Mouse (Mus musculus): ENCODE measurements at regions not wholly inside any gene's neighbourhood (a gene's known extent, or its start where the extent isn't known, plus 50 kb on each side); places are given as distances from the start of the nearest gene placed in this dataset.

DNA sequence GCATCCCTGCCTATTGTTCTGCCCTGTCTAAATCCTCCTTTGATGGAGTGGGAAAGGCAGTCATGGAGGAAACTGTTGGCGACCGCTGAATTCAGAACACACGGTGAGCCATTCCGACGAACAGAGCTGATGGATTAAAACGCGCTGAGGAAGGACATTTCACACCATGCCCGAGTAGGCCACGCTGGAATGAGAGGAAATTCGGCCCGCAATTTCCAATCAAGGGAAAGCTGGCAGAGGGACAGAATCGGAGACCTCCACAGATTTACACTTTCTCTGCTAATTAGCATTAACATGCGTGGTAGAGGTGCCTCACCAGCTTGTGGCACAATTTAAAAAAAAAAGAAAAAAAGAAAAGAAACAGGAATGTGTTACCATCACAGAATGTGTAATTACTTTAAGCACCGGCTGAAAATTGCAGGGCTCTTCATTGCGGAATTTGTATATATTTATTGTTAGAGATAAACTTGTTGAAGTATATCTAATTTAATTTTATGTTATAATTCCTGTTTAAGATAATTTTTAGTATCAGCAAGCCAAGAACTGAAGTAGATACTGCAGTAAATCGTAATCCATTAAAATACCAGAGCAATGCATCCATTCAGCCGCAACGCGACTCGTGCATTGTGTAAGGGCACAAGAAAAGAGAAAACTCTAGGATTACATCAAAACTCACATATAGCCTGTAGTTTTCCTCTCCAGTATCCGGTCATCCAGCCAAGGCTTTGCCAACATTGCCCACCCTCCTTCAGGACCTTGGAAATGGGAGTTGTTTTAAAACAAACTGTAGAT, 2249.4 kb upstream of the Gm7489 start:
- Histone ChIP-seq H3K4me3 (replicated peaks; ENCODE audit: extremely low read depth, low read depth, low read length) (no peak overlapping the region), H3K4me1 (ENCODE audit: control insufficient read depth, insufficient read depth, low read length) (no peaks in the 10 kb centered on the region)
- TF ChIP-seq CTCF (IDR thresholded peaks at IDR 0.05; ENCODE audit: insufficient read depth, low read length) (no peak), POLR2A (IDR thresholded peaks at IDR 0.05; ENCODE audit: borderline replicate concordance, extremely low read depth, low read depth, low read length) (no peak)
- 48% methylated on average over 21 of the region's 21 CpGs for WGBS
- no peak for DNase-seq

DNA sequence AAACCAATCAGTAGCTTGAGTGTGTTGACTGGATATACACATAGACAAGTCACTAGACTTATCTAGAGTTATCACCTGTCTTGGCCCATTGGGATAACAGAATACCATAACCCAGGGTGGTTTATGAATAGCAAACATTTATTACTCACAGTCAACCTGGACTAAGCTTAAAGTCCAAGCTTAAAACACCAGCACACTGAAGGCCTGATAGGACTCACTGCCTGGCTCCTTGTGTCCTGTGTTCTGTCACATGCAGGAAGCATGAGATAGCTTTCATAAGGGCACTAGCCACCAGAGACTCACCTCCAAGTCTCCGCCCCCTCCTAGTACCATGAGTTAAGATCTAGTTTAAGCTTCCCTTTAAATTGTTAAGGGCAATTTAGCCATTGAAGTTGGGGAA, 2247.1 kb upstream of the Gm7489 start:
- 100% methylated on average over 1 of the region's 1 CpGs for WGBS
- no peak for DNase-seq
- TF ChIP-seq POLR2A (IDR thresholded peaks at IDR 0.05; ENCODE audit: borderline replicate concordance, extremely low read depth, low read depth, low read length) (no peak), CTCF (IDR thresholded peaks at IDR 0.05; ENCODE audit: insufficient read depth, low read length) (no peak)
- H3K4me1 ChIP-seq (ENCODE audit: control insufficient read depth, insufficient read depth, low read length), result no peaks in the 10 kb centered on the region
- no peak overlapping the region for H3K4me3 ChIP-seq (replicated peaks; ENCODE audit: extremely low read depth, low read depth, low read length)

DNA sequence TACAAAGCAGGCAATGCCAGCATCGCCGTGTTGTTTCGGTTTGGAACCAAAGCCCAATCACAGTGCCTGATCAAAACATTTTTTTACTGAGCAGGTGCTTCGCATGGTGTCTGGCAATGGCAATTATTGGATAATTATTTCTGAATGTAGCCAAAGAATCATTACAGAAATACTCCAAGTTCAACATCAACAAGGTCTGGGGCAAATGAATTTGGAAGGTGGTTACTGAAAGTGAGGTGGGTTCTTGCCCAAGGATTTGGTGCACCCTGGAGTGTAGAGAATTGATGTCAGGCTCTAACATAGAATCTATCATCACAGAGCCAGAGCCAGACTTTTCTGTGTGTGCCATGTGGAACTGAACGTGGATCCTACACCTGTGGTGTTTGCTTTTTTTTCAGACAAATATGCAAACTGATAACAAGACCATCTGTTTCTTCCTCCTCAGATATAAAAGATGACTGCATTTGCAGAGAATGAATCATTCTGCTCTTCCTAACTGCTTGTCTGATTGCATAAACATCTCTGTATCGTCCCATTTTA, 2240.9 kb upstream of the Gm7489 start:
- H3K4me1 ChIP-seq (ENCODE audit: control insufficient read depth, insufficient read depth, low read length), result no peaks in the 10 kb centered on the region
- H3K4me3 ChIP-seq (replicated peaks; ENCODE audit: extremely low read depth, low read depth, low read length), result no peak overlapping the region
- DNase-seq, result no peak
- 75% methylated on average over 6 of the region's 6 CpGs for WGBS
- TF ChIP-seq POLR2A (IDR thresholded peaks at IDR 0.05; ENCODE audit: borderline replicate concordance, extremely low read depth, low read depth, low read length) (no peak), CTCF (IDR thresholded peaks at IDR 0.05; ENCODE audit: insufficient read depth, low read length) (no peak)

DNA sequence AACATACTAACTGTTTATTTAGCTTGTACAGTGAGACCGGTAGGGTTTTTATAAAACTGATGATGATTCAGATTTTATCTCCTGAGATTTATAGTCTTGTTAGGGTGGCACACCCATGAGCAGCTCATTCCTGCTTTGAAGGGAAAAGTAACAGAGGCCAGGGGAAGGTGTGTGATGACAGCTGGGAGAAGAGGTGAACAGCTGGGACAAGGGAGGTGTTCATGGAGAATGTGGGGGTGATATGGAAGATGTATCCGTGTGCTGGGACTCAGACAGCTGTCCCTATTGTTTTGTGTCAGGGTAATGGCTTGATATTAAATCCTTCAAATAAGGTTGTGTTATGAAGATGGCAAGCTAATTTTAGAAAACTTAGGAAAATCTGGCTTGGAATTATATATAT, 2238.4 kb upstream of the Gm7489 start:
- Histone ChIP-seq H3K4me1 (ENCODE audit: control insufficient read depth, insufficient read depth, low read length) (no peaks in the 10 kb centered on the region), H3K4me3 (replicated peaks; ENCODE audit: extremely low read depth, low read depth, low read length) (no peak overlapping the region)
- 37% methylated on average over 2 of the region's 2 CpGs for WGBS
- no peak for DNase-seq
- TF ChIP-seq POLR2A (IDR thresholded peaks at IDR 0.05; ENCODE audit: borderline replicate concordance, extremely low read depth, low read depth, low read length) (no peak), CTCF (IDR thresholded peaks at IDR 0.05; ENCODE audit: insufficient read depth, low read length) (no peak)

DNA sequence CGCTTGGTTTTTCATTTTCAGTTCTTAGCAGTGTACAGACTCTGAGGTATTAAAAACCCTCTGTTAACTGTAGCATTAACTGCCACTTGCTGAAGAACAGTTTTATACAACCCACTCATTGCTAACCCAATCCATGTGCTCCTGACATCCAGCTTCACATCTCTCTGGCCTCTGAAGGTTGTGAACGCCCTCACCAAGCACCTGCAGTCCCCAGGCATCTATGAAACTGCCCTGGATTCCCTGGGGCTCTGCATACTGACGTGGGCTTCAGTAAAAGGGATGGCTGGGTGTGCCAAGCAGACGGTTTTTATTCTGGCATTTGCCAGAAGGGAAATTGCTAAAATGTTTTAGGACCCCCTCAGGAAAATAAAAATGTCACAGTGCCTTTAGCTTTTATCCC, 2232.2 kb upstream of the Gm7489 start:
- TF ChIP-seq POLR2A (IDR thresholded peaks at IDR 0.05; ENCODE audit: borderline replicate concordance, extremely low read depth, low read depth, low read length) (no peak), CTCF (IDR thresholded peaks at IDR 0.05; ENCODE audit: insufficient read depth, low read length) (no peak)
- DNase-seq, result no peak
- H3K4me1 ChIP-seq (ENCODE audit: control insufficient read depth, insufficient read depth, low read length), result no peaks in the 10 kb centered on the region
- WGBS, result 68% methylated on average over 4 of the region's 4 CpGs
- no peak overlapping the region for H3K4me3 ChIP-seq (replicated peaks; ENCODE audit: extremely low read depth, low read depth, low read length)

DNA sequence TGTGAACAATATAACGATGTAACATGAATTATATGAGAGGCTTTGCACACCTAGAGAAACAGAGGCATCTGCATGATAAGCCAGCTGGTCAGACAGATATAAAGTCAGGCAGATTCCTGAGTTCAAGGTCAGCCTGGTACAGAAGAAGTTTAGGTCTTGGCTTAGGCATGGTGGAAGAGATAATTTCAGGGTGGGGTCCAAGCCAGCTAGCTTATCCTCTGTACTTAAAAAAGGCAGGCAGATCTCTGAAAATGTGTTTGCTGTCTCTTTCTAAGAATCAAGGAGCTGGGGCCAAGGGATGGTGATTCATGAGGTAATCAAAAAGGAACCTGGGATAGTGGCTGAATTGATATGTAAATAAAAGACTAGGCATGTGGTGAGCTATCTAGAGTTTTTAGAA, 2227.1 kb upstream of the Gm7489 start:
- 87% methylated on average over 1 of the region's 1 CpGs for WGBS
- no peak overlapping the region for H3K4me3 ChIP-seq (replicated peaks; ENCODE audit: extremely low read depth, low read depth, low read length)
- TF ChIP-seq POLR2A (IDR thresholded peaks at IDR 0.05; ENCODE audit: borderline replicate concordance, extremely low read depth, low read depth, low read length) (no peak), CTCF (IDR thresholded peaks at IDR 0.05; ENCODE audit: insufficient read depth, low read length) (no peak)
- no peak for DNase-seq
- H3K4me1 ChIP-seq (ENCODE audit: control insufficient read depth, insufficient read depth, low read length), result no peaks in the 10 kb centered on the region

DNA sequence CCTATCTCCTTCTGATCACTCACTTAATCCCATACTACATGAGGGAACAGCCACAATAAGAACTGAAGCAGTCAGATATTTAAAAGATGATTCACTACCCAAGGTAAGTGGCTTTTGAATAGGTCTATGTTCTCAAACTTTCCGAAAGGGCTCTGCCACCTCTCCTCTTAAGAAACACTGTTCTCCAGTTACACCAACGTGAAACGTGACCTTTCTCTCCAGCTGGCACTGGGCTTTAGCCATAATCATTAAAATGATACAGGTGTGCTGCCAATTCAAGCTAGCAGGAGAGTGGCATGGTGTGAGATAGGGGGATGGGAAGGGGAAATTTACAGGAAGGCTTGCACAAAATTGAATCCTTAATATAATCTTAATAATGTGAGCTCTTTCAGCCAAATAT, 2216.4 kb upstream of the Gm7489 start:
- DNase-seq, result no peak
- TF ChIP-seq POLR2A (IDR thresholded peaks at IDR 0.05; ENCODE audit: borderline replicate concordance, extremely low read depth, low read depth, low read length), result no peak
- TF ChIP-seq CTCF (IDR thresholded peaks at IDR 0.05; ENCODE audit: insufficient read depth, low read length), result no peak
- Histone ChIP-seq H3K4me1 (ENCODE audit: control insufficient read depth, insufficient read depth, low read length) (no peaks in the 10 kb centered on the region), H3K4me3 (replicated peaks; ENCODE audit: extremely low read depth, low read depth, low read length) (no peak overlapping the region)
- WGBS, result 56% methylated on average over 3 of the region's 3 CpGs

DNA sequence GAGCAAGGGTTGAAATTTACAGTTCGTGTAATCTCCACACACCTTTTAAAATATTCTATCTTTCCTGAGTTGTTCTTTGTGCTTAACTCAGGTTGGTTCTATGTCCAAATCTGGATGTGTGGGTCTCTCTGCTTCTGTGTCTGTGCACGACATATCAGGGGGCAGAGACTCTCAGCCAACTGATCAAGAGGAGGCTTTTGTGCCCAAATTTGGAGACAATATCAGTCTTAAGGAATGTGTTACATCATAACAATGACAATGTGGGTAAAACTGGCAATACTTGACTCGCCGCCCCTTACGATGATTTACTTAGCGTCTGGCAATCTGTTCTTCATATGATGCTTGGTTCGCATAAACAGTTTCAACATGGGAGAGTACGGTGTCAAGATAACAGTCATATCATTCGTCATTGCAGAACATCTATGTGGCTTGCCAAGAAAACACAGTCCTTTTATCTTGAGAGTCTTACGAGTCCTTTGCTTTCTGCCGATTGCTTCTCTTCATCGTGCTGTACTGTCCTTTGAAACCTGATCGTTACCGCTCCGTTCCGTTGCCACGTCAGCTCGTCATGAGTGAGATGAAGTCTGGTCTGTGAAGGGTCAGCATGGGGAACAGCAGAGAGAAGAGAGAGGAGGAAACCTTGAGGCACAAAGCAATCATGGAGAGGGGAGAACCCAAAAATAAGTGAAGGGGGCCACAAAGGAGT, 2212.9 kb upstream of the Gm7489 start:
- Histone ChIP-seq H3K4me3 (replicated peaks; ENCODE audit: extremely low read depth, low read depth, low read length) (no peak overlapping the region), H3K4me1 (ENCODE audit: control insufficient read depth, insufficient read depth, low read length) (no peaks in the 10 kb centered on the region)
- no peak for TF ChIP-seq POLR2A (IDR thresholded peaks at IDR 0.05; ENCODE audit: borderline replicate concordance, extremely low read depth, low read depth, low read length)
- TF ChIP-seq CTCF (IDR thresholded peaks at IDR 0.05; ENCODE audit: insufficient read depth, low read length), result no peak
- WGBS, result 46% methylated on average over 18 of the region's 18 CpGs
- no peak for DNase-seq

DNA sequence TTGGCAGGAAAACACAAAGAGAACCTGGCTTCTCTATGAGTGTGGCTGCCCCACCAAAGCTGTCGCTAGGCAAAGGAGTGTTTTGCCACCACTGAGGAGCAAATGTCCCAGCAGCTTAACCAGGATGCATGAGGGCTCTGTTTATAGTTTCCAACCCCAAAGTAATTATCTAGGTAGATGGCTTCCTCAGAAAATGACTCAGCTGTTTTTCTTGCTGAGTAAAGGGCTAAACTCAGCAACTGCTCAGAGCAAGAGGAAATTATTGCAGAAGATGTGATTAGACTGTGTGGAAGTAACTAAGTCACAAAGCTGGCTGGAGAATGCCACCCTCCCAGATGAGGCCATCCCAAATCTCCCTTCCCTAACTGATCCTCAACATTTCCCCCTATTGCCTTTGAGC, 2211.2 kb upstream of the Gm7489 start:
- DNase-seq, result no peak
- TF ChIP-seq POLR2A (IDR thresholded peaks at IDR 0.05; ENCODE audit: borderline replicate concordance, extremely low read depth, low read depth, low read length), result no peak
- no peak for TF ChIP-seq CTCF (IDR thresholded peaks at IDR 0.05; ENCODE audit: insufficient read depth, low read length)
- Histone ChIP-seq H3K4me1 (ENCODE audit: control insufficient read depth, insufficient read depth, low read length) (no peaks in the 10 kb centered on the region), H3K4me3 (replicated peaks; ENCODE audit: extremely low read depth, low read depth, low read length) (no peak overlapping the region)
- WGBS, result 69% methylated on average over 1 of the region's 1 CpGs

Data from lung, adult 2 months (tissue).